Mouse (Mus musculus) ES-Bruce4 (cell line): ENCODE measurements around the gene Tmem108.

Source experiments
- CTCF ChIP-seq: IDR thresholded peaks from one replicate; pipeline ENCODE4 v1.8.1; 2011; ENCODE audit warnings: low read depth, low read length
- EP300 ChIP-seq: IDR thresholded peaks from 2 replicates; pipeline ENCODE4 v1.6.1; 2011; ENCODE audit warnings: low read depth, low read length; ENCODE audit not compliant: insufficient read depth
- POLR2A ChIP-seq: IDR thresholded peaks from one replicate; pipeline ENCODE4 v1.8.1; 2011; ENCODE audit warnings: low read length; ENCODE audit not compliant: insufficient read depth

DNA sequence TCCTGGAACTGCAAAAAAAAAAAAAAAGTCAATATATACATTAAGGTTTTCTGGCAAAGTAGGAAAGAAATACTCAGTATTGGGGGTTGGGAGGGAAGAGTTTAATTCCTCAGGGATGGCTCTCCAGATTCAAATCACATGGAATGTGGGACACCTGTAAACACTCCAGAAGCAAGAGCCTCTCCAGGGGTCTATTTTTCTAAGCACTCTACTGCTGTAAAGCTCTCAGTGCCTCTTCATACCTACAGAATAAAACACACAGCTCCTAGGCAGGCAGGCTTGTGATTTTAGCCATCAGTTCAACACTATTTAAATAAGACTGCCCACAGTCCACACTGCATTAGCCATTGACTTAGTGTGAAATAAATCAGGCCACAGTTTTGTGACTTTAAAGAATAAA lies 53.8 kb downstream of the Tmem108 start:
- TF ChIP-seq EP300, result no peak
- TF ChIP-seq CTCF, result no peak
- TF ChIP-seq POLR2A, result no peak
